Mouse (Mus musculus) central nervous system, embryonic 11.5 days (tissue): Measurements from ENCODE around the gene Zcchc13. TPM values are rescaled to one million over a fixed set of nuclear protein-coding genes. Genes with fewer than 3 reads are reported as not detected.

ENCODE experiments used
- polyA plus RNA-seq: library from polyadenylated mRNA; depleted of rRNA; stranded (reverse); fragments of >200 nt; gene quantifications from 2 replicates; pipeline ENCODE4 v1.2.3, GENCODE M21; 2012; rRNA removed

Zcchc13 gene
- polyA plus RNA-seq, result not detected in 2 replicates

GRCm38 (mm10) chrX:103630303-103630702 is at the start of gene Zcchc13:
Zcchc13 (plus strand) TSS chrX:103630586.

Other genes starting within 250 kb of the Zcchc13 start
- 0.99 and 1.5 TPM in 2 replicates for gene Tsx, start 216.1 kb upstream of the Zcchc13 start, polyA plus RNA-seq
- 0.63 TPM in 1 of 2 replicates, not detected in the other for gene Gm26992, start 208.6 kb upstream of the Zcchc13 start, polyA plus RNA-seq
- gene Slc16a2, start 191.4 kb downstream of the Zcchc13 start, polyA plus RNA-seq, result 6.4 and 12.0 TPM in 2 replicates